Mouse (Mus musculus) G1E (cell line): ENCODE measurements around the gene Ror2. TPM values are rescaled to one million over a fixed set of nuclear protein-coding genes. Genes with fewer than 3 reads are reported as not detected.

Experiments
- ATAC-seq: 2 replicates; pipeline ENCODE4 v1.8.0; 2016; ENCODE audit warnings: mild to moderate bottlenecking; ENCODE audit not compliant: insufficient number of reproducible peaks, poor library complexity, low FRiP score, severe bottlenecking; ENCODE audit errors: extremely low read depth
- DNase-seq: peaks from one replicate; pipeline ENCODE4 v3.0.0; 2012; ENCODE audit warnings: low spot score
- H3K27me3 ChIP-seq: 2 replicates; pipeline ENCODE4 v1.6.1; 2012; ENCODE audit warnings: mild to moderate bottlenecking, low read length, inconsistent platforms; ENCODE audit not compliant: insufficient read depth
- H3K36me3 ChIP-seq: replicated peaks from 2 replicates; pipeline ENCODE3; 2012; ENCODE audit warnings: mild to moderate bottlenecking, inconsistent platforms
- H3K4me1 ChIP-seq: 2 replicates; pipeline ENCODE4 v1.6.1; 2012; ENCODE audit warnings: low read depth, low read length, inconsistent platforms, mixed read lengths; ENCODE audit not compliant: insufficient read depth
- H3K4me3 ChIP-seq: 2 replicates; pipeline ENCODE4 v1.5.1; 2012; ENCODE audit warnings: low read depth, mild to moderate bottlenecking, inconsistent platforms, low read length, moderate library complexity, mixed read lengths
- H3K9me3 ChIP-seq: replicated peaks from 2 replicates; pipeline ENCODE4 v1.6.1; 2012; ENCODE audit warnings: inconsistent platforms
- CTCF ChIP-seq: IDR thresholded peaks from 2 replicates; pipeline ENCODE4 v1.5.1; 2012; ENCODE audit warnings: low read depth, low read length, inconsistent platforms, mixed read lengths
- GATA1 ChIP-seq: IDR thresholded peaks from 2 replicates; pipeline ENCODE4 v1.6.1; 2012; ENCODE audit warnings: borderline replicate concordance, low read length, inconsistent platforms, mixed read lengths
- GATA2 ChIP-seq: IDR thresholded peaks from 2 replicates; pipeline ENCODE4 v1.6.1; 2012; ENCODE audit warnings: low read depth, low read length, inconsistent platforms, borderline replicate concordance
- POLR2AphosphoS5 ChIP-seq: IDR thresholded peaks from 2 replicates; pipeline ENCODE4 v1.6.1; 2012; ENCODE audit warnings: low read depth, low read length, inconsistent platforms; ENCODE audit not compliant: insufficient replicate concordance
- TAL1 ChIP-seq: conservative IDR thresholded peaks from 2 replicates; pipeline ENCODE4 v1.6.1; 2012; ENCODE audit warnings: low read depth, low read length, inconsistent platforms, mixed read lengths
- polyA plus RNA-seq: library from polyadenylated mRNA; stranded (reverse); fragments of >175 nt; gene quantifications from 2 replicates; pipeline ENCODE4 v1.2.3, GENCODE M21; 2012
- total RNA-seq, 2 experiments: library from RNA; stranded (forward) in 1 of 2; stranded (reverse) in 1 of 2; fragments of 200-1000 nt in 1 of 2; fragments of >200 nt in 1 of 2; fragmentation: Nextera tagmentation in 1 of 2; gene quantifications; 2 replicates each; pipeline ENCODE4 v1.2.3; 2014 to 2017

Ror2 gene
- total and polyA plus RNA-seq, 3 experiments, result not detected

DNA sequence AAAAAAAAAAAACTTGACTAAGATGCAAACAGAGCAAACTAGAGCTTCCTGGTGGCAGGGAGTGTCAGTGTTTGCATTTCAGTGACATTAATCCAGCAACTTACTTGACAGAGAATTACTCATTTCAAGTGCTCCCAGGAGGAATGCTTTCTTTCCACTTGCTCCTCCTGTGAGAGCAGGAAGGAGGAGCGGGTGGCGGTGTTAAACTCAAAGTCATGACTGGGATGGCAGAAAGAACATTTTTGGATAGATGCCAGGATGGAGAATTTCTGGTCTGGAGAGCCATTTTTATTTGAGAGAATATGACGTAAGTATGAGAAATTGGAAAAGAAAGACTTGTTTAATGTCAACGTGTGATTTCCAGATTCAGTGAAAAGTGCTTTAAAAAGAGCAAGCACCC, 192.5 kb downstream of the Ror2 start:
- Histone ChIP-seq H3K4me3 (no peak overlapping the region), H3K36me3 (no peaks in the 10 kb centered on the region), H3K4me1 (no peaks in the 10 kb centered on the region), H3K9me3 (peaks cover 54% of the 10 kb centered on the region), H3K27me3 (no peaks in the 10 kb centered on the region)
- TF ChIP-seq GATA2 (no peak), CTCF (no peak), POLR2AphosphoS5 (no peak), GATA1 (no peak), TAL1 (no peak)
- DNase-seq (no peak), ATAC-seq (no peak)

DNA sequence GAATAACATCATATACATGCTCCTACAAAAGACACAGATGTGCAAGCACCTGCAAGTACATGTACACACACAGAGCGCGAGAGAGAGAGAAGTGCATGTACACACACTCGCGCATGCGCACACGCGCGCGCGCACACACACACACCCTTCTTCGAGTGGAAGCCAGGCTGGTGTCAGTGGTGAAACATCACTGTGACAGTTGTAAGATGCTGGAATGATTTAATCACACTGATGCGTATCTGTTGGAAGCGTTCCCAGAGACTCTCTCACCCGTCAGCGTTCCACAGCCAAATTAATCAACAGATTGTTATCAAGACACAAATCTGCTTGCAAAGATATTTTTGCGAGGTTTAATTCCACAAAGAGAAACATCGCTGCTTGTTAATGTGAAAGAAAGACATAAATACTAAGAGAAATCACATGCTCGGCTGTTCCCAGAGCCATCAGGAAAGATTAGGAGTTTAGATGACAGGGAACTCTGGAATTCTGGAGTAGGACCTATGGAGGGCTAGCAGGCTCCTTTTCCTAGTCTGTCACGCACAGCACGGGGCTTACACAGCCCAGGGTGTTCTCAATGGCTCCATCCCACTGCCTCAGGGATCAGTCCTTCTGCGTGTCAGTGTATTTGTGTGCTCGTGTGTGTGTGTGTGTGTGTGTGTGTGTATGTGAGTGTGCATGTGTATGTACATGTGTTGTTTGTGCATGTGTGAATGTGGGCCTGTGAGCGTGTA, 199.2 kb downstream of the Ror2 start:
- ATAC-seq (no peak), DNase-seq (no peak)
- H3K4me1 ChIP-seq, result no peaks in the 10 kb centered on the region
- H3K4me3 ChIP-seq, result no peak overlapping the region
- TF ChIP-seq CTCF (no peak), GATA1 (no peak), GATA2 (no peak), POLR2AphosphoS5 (no peak), TAL1 (no peak)
- H3K9me3 ChIP-seq, result peaks cover 60% of the 10 kb centered on the region
- no peaks in the 10 kb centered on the region for H3K36me3 ChIP-seq
- H3K27me3 ChIP-seq, result no peaks in the 10 kb centered on the region

DNA sequence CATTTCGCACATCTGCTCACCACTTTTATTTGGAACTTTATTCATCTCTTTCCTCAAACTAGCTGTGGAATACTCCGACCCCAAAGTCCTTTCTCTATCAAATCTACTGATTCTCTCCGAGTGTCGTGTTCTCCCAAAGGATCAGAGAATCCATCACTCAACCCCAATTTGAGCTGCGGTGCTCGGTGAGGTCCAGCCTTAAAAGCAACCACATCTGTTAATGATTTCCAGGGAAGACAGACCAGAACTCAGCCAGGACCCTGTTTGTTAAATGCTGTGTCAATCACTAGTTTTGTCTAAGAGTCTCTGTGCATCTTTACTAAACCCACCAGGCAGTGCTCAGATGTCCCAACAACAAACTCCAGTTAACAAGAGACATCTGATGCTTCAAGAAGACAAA, 204.1 kb downstream of the Ror2 start:
- Histone ChIP-seq H3K4me3 (no peak overlapping the region), H3K36me3 (no peaks in the 10 kb centered on the region), H3K4me1 (no peaks in the 10 kb centered on the region), H3K27me3 (no peaks in the 10 kb centered on the region), H3K9me3 (peaks cover 73% of the 10 kb centered on the region)
- ATAC-seq (no peak), DNase-seq (no peak)
- no peak for TF ChIP-seq GATA2
- TF ChIP-seq GATA1, result no peak

DNA sequence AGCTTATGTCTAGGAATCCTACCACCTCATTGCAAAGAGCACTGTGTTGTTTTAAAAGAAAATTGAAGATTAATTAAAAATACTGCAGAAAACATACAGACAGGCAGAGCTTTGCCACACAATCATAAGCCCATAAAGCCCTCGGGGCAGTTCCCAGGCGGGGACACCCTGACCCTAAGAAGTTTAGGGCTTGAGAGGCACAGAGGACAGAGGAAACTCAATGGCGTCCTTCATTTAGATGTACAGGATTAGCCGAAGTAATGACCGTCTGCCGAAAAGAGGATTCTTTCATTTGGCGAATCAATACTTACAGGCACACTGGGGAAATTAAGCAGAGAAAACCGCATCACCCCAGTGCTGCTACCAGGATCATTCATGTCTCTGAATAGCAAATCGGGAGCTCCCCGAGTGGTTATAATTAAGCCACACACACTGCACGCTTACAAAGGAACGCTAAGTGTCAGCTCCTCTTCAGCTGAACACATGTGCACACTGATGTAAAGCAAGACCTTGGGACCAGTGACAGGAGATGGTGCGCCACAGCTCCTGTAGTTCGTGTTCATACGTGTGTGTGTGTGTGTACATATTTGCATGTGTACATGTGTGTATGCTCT, 208.1 kb downstream of the Ror2 start:
- Histone ChIP-seq H3K36me3 (no peaks in the 10 kb centered on the region), H3K9me3 (peaks cover 55% of the 10 kb centered on the region), H3K4me1 (no peaks in the 10 kb centered on the region), H3K27me3 (no peaks in the 10 kb centered on the region), H3K4me3 (no peak overlapping the region)
- DNase-seq (no peak), ATAC-seq (no peak)
- no peak for TF ChIP-seq GATA2

DNA sequence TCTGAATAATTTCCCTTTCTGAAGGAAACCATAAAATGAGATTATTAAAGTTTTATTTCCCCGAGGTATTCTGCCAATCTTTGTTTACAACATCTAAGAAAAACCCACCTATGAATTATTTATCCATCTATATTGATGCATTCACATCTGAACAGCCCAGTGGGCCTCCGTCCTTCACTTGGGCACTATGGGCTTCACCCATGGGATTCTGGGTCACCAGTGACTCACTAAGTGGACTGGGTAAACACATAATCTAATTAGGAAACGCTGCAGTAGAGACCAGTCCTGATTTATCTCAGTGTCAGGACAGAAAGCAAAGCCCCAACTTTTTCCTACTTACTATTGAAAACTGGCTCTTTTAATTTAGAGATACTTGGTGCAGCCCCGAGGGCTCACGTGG, 210.9 kb downstream of the Ror2 start:
- Histone ChIP-seq H3K36me3 (no peaks in the 10 kb centered on the region), H3K4me3 (no peak overlapping the region), H3K4me1 (no peaks in the 10 kb centered on the region), H3K9me3 (peaks cover 66% of the 10 kb centered on the region), H3K27me3 (no peaks in the 10 kb centered on the region)
- DNase-seq, result no peak
- no peak for ATAC-seq
- TF ChIP-seq CTCF (no peak), POLR2AphosphoS5 (no peak), GATA1 (no peak), TAL1 (no peak), GATA2 (no peak)

DNA sequence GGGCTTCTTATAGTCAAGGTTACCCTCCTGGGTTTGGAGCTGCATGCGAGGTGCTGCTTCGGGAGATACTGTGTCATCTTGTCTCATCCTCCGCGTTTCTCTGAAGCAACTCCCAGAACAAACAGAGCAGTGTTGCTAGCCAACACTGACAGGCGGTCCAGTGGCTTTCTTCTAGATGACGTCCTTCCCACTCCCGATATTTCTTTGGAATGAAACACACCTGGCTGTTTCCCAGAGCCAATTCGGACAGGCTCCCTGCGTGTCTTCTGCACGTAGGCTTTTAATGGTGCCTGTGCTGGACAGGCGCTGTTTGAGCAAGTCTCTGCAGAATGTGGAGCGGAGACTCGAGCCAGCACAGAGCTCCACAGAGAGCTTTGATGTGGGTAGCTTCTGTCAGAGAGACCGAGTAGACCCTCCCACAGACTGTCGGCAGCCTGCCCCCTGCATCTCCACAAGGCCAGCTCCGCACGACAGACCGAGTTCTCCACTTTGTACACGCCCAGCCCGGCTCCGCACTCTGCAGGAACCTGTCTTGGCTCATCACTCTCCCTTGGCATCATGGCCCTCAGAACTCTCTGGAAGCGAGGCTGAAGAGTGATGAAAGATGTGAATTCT, 216.7 kb downstream of the Ror2 start:
- H3K36me3 ChIP-seq, result no peaks in the 10 kb centered on the region
- ATAC-seq (no peak), DNase-seq (no peak)
- no peak overlapping the region; the same call in 1 of the 2 replicates for H3K4me3 ChIP-seq
- no peak for TF ChIP-seq GATA2
- TF ChIP-seq TAL1, result no peak
- TF ChIP-seq GATA1, result no peak
- no peak for TF ChIP-seq CTCF
- no peaks in the 10 kb centered on the region for H3K27me3 ChIP-seq
- peaks cover 80% of the 10 kb centered on the region for H3K9me3 ChIP-seq
- no peaks in the 10 kb centered on the region for H3K4me1 ChIP-seq

DNA sequence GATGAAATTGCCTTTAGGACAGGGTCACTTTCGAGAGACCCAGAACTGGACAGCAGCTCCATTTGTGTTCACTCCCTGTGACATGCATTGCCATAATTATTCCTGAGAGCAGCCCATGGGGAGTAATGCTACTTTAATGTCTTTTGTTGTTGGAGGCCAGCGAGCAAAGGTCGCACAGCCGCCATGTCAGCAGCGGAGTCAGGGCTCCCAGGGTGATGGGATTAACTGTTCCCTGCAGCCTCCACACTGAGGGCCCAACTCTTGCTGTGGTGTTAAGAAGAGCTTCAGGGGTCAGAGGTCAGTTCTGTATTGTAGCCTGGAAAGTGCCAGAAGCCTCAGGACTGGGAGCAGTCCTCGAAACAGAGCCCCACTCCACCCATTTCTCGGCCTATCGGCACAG, 217.5 kb downstream of the Ror2 start:
- no peaks in the 10 kb centered on the region for H3K36me3 ChIP-seq
- DNase-seq, result no peak
- TF ChIP-seq TAL1 (no peak), CTCF (no peak), GATA1 (no peak), GATA2 (no peak), POLR2AphosphoS5 (no peak)
- H3K4me1 ChIP-seq, result no peaks in the 10 kb centered on the region
- no peak overlapping the region for H3K4me3 ChIP-seq
- peaks cover 80% of the 10 kb centered on the region for H3K9me3 ChIP-seq
- no peak for ATAC-seq
- no peaks in the 10 kb centered on the region for H3K27me3 ChIP-seq
